Mouse (Mus musculus) liver, postnatal 0 days (tissue): Measurements from ENCODE around the gene Exoc3l4.

Experiments used
- CTCF ChIP-seq: sonication (generic); IDR thresholded peaks from 2 replicates; pipeline ENCODE4 v1.5.1; 2016; ENCODE audit warnings: antibody characterized with exemption, low read depth
- EP300 ChIP-seq: IDR thresholded peaks from 2 replicates; pipeline ENCODE4 v1.6.1; 2016; ENCODE audit warnings: antibody characterized with exemption, low read depth, mild to moderate bottlenecking

DNA sequence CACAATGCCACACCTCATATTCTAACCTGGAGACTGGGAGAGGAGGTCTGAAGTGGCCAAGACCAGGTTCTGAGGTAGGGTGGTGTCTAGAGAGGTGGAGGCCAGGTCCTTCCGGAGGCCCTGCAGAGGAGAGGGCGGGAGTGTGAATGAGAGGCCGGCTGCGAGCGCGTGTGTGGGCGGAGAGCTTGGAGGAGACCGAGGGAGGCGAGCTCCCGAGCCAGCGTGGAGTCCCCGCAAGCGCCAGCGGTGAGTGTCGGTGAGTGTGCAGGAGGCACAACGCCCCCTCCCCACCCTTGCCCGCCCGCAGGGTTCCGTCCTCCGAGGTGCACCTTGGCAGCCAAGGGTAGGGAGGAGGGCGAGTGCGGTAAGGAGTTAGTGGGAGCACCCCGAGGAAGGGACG, 10.2 kb upstream of the Exoc3l4 start, which contains the start of gene Lbhd2:
- TF ChIP-seq CTCF (no peak), EP300 (no peak)
